Mouse (Mus musculus) stomach, embryonic 14.5 days (tissue): ENCODE data around the gene Cpm. TPM values are rescaled to one million over a fixed set of nuclear protein-coding genes. Genes with fewer than 3 reads are reported as not detected.

ENCODE experiments used
- ATAC-seq: fragments of 200-750 bp; cut with Nextera tagmentation; 2 replicates; pipeline ENCODE4 v1.8.0; 2017; ENCODE audit warnings: low read depth, moderate TSS enrichment; ENCODE audit not compliant: insufficient number of reproducible peaks, insufficient read depth, low FRiP score
- H3K27ac ChIP-seq: fragments of 300-500 bp; sonication (generic); 2 replicates; pipeline ENCODE4 v1.5.1; 2014; ENCODE audit warnings: mild to moderate bottlenecking, low read length, moderate library complexity, mixed read lengths
- H3K27me3 ChIP-seq: fragments of 300-500 bp; sonication (generic); 2 replicates; pipeline ENCODE4 v1.6.1; 2014; ENCODE audit warnings: low read length, control low read depth, mixed read lengths; ENCODE audit not compliant: control insufficient read depth, insufficient read depth
- H3K36me3 ChIP-seq: fragments of 300-500 bp; sonication (generic); 2 replicates; pipeline ENCODE4 v1.6.1; 2014; ENCODE audit warnings: mild to moderate bottlenecking, control low read depth, low read length, moderate library complexity, mixed read lengths; ENCODE audit not compliant: control insufficient read depth, insufficient read depth
- H3K4me1 ChIP-seq: fragments of 300-500 bp; sonication (generic); 2 replicates; pipeline ENCODE4 v1.6.1; 2014; ENCODE audit warnings: low read length, control low read depth, mixed read lengths; ENCODE audit not compliant: control insufficient read depth, insufficient read depth
- H3K4me2 ChIP-seq: fragments of 300-500 bp; sonication (generic); replicated peaks from 2 replicates; pipeline ENCODE4 v1.6.1; 2014; ENCODE audit warnings: low read depth, low read length, control low read depth
- H3K4me3 ChIP-seq: fragments of 300-500 bp; sonication (generic); 2 replicates; pipeline ENCODE4 v1.5.1; 2014; ENCODE audit warnings: low read depth, low read length, control low read depth
- H3K9ac ChIP-seq: fragments of 300-500 bp; sonication (generic); replicated peaks from 2 replicates; pipeline ENCODE4 v1.6.1; 2014; ENCODE audit warnings: low read depth, mild to moderate bottlenecking, control low read depth, low read length, moderate library complexity, mixed read lengths
- H3K9me3 ChIP-seq: fragments of 300-500 bp; sonication (generic); 2 replicates; pipeline ENCODE4 v1.6.1; 2016; ENCODE audit warnings: low read depth, low read length, control low read depth; ENCODE audit not compliant: control insufficient read depth
- WGBS: fragments of 180-500 bp; shearing (Covaris S2); extraction: QIAGEN DNeasy Blood & Tissue Kit; methylation state at CpG from one replicate; pipeline ENCODE4 v1.1.7; 2014; 5-methylcytosine and 5-hydroxymethylcytosine counted together
- polyA plus RNA-seq: library from polyadenylated mRNA; unstranded; fragments of >200 nt; fragmentation: Nextera tagmentation; extraction: Ambion mirVana; gene quantifications from 2 replicates; pipeline ENCODE4 v1.2.1, GENCODE M21; 2014

Cpm gene
- polyA plus RNA-seq, 1 experiment from 2014 or later = 95.8 TPM

DNA sequence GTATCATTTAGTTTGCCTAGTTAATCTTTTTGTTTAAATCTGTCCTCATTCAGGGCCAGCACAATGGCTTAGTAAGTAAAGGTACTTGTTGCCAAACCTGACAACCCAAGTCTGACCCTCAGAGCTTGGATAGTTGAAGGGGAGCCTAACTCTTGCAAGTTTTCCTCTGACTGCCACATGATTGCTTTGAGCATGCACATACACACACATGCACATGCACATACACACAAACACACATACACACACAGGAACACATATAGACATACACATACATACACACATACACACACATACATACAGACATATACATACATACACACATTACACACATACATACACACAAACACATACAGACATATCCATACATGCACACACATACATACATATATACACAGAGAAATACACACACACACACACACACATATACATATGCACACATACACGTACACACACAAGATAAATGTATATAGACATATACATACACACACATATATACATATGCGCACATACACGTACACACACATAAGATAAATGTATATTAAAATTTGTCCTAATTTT, 95.6 kb downstream of the Cpm start:
- Histone ChIP-seq H3K4me1 (no peaks in the 10 kb centered on the region), H3K27me3 (no peaks in the 10 kb centered on the region), H3K9me3 (no peaks in the 10 kb centered on the region), H3K36me3 (no peaks in the 10 kb centered on the region), H3K4me2 (no peak overlapping the region), H3K4me3 (no peak overlapping the region), H3K27ac (no peak overlapping the region), H3K9ac (no peak overlapping the region)
- ATAC-seq = no peak
- WGBS = 93% methylated on average over 3 of the region's 3 CpGs

DNA sequence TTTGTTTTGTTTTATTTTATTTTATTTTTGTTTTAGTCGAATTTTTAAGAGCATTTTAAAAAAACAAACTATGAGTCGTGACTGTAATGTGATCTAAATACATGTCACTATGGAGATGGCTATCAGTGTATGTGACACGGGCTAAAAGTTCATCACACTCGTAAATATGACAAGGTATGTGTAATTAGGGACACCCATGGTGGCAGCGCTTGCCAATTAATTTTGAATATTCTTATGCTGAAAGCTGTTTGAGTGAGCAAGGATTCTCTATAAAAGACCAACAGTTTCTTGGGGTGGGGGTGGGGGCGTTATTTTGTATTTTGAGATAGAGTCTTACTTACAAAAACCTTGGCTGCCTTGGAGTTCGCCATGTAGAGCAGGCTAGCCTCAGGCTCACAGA, 96.4 kb downstream of the Cpm start:
- Histone ChIP-seq H3K4me2 (no peak overlapping the region), H3K9me3 (no peaks in the 10 kb centered on the region), H3K27me3 (no peaks in the 10 kb centered on the region), H3K9ac (no peak overlapping the region), H3K4me1 (no peaks in the 10 kb centered on the region), H3K4me3 (no peak overlapping the region), H3K27ac (no peak overlapping the region), H3K36me3 (no peaks in the 10 kb centered on the region)
- 73% methylated on average over 7 of the region's 7 CpGs for WGBS
- ATAC-seq = no peak

DNA sequence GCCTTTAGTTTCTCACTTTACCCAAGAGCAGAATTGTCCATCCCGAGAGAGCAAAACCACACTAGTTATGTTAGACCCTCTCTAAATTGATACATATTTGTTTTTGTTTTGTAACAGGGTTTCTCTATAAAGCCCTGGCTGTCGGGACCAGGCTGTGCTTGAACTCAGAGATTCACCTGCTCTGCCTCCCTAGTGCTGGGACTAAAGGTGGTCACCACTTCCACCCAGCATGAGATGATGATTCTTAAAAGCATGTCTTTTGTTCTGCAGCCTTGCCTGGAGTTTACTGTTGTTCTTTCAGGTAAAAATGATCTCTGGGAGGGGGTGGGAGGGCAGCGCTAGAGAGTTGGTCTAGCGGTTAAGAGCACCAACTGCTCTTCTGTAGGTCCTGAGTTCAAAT, 97.0 kb downstream of the Cpm start:
- whole genome bisulfite sequencing = 94% methylated on average over 4 of the region's 4 CpGs

DNA sequence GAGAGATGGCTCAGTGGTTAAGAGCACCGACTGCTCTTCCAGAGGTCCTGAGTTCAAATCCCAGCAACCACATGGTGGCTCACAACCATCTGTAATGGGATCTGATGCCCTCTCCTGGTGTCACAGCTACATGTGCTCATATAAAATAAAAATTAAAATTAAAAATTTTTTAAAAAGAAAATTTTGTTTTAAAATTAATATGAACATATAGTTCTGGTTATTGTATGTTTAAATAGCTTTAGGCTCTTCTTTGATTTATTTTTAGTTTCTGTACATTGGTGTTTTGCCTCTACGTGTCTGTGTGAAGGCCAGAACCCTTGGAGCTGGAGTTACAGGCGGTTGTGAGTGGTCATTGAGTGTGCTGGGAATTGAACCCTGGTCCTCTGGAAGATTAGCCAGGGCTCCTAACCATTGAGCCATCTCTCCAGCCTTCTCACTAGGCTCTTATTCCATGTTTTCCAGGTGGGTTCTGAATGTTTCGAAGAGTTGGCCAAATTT, 97.6 kb downstream of the Cpm start:
- WGBS = 93% methylated on average over 4 of the region's 4 CpGs
- no peak overlapping the region for H3K4me2 ChIP-seq
- no peaks in the 10 kb centered on the region for H3K9me3 ChIP-seq
- H3K4me1 ChIP-seq = no peaks in the 10 kb centered on the region
- ATAC-seq = no peak
- no peak overlapping the region for H3K9ac ChIP-seq
- no peak overlapping the region for H3K27ac ChIP-seq
- no peaks in the 10 kb centered on the region for H3K36me3 ChIP-seq
- no peaks in the 10 kb centered on the region for H3K27me3 ChIP-seq
- no peak overlapping the region for H3K4me3 ChIP-seq

More for the DNA sequence above, 97.0 kb downstream of the Cpm start:
- Histone ChIP-seq H3K9me3 (no peaks in the 10 kb centered on the region), H3K9ac (no peak overlapping the region), H3K27me3 (no peaks in the 10 kb centered on the region), H3K27ac (no peak overlapping the region), H3K4me2 (no peak overlapping the region), H3K4me1 (no peaks in the 10 kb centered on the region), H3K4me3 (no peak overlapping the region), H3K36me3 (no peaks in the 10 kb centered on the region)
- no peak for ATAC-seq

DNA sequence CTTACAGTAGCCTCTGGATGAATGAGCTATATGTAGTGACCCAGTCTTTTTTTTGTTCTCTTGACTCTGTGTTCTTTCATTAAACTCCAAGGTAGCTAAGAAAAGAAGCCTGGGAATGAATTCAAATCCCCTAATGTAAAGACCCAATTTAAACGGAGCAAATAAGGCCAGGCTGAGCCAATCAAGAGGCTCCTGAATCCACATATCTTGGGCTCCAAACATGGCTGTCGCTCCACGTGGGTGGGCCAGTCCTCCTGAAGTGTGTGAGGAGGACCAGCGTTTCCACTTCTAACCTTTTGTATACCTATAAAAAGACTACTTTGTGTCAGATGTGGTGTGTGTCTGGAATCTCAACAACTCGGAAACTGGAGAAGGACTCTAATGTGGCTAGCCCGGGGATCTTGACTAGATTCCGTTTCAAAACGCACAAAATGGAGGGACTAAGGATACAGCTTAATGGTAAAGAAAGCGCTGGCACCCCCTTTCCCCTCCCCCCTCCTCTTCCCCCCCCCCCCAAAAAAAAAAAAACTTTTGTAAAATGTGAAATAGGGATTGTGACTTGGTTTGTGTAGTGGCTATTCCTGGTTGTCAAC, 98.3 kb downstream of the Cpm start:
- Histone ChIP-seq H3K4me2 (no peak overlapping the region), H3K27me3 (no peaks in the 10 kb centered on the region), H3K4me1 (no peaks in the 10 kb centered on the region), H3K9ac (no peak overlapping the region), H3K36me3 (no peaks in the 10 kb centered on the region), H3K27ac (no peak overlapping the region), H3K9me3 (no peaks in the 10 kb centered on the region), H3K4me3 (no peak overlapping the region)
- 76% methylated on average over 9 of the region's 9 CpGs for WGBS
- no peak for ATAC-seq

GRCm38 (mm10) chr10:117728574-117728973, 99.3 kb downstream of the Cpm start:
- 85% methylated on average over 5 of the region's 5 CpGs for WGBS
- Histone ChIP-seq H3K36me3 (no peaks in the 10 kb centered on the region), H3K9ac (no peak overlapping the region), H3K27ac (no peak overlapping the region), H3K4me2 (no peak overlapping the region), H3K4me3 (no peak overlapping the region), H3K27me3 (no peaks in the 10 kb centered on the region), H3K9me3 (no peaks in the 10 kb centered on the region), H3K4me1 (no peaks in the 10 kb centered on the region)
- no peak for ATAC-seq

- no peaks in the 10 kb centered on the region for H3K4me1 ChIP-seq
- no peak overlapping the region for H3K4me2 ChIP-seq
- no peaks in the 10 kb centered on the region for H3K27me3 ChIP-seq
- WGBS = 57% methylated on average over 11 of the region's 11 CpGs
- H3K9me3 ChIP-seq = no peaks in the 10 kb centered on the region
- peak; percentile 38; the same call in 1 of the 2 replicates for ATAC-seq
- H3K9ac ChIP-seq = no peak overlapping the region
- H3K36me3 ChIP-seq = no peaks in the 10 kb centered on the region
- H3K4me3 ChIP-seq = no peak overlapping the region
- no peak overlapping the region for H3K27ac ChIP-seq
Observed at GRCm38 (mm10) chr10:117729139-117729814, 100.0 kb downstream of the Cpm start.

- Histone ChIP-seq H3K4me2 (no peak overlapping the region), H3K4me1 (no peaks in the 10 kb centered on the region), H3K27me3 (no peaks in the 10 kb centered on the region), H3K9ac (no peak overlapping the region), H3K9me3 (no peaks in the 10 kb centered on the region), H3K4me3 (no peak overlapping the region), H3K36me3 (no peaks in the 10 kb centered on the region), H3K27ac (no peak overlapping the region)
- 92% methylated on average over 7 of the region's 7 CpGs for WGBS
- ATAC-seq = no peak
Observed at GRCm38 (mm10) chr10:117730140-117730539, 100.8 kb downstream of the Cpm start.
